Mouse (Mus musculus) MEL (cell line): ENCODE results near the gene Ccn6. TPM values are rescaled to one million over a fixed set of nuclear protein-coding genes. Genes with fewer than 3 reads are reported as not detected.

Experiments
- DNase-seq: peaks from one replicate; pipeline ENCODE4 v3.0.0; 2011; ENCODE audit warnings: low read depth, low spot score
- H3K27ac ChIP-seq: 2 replicates; pipeline ENCODE4 v1.5.1; 2012; ENCODE audit warnings: low read depth, mild to moderate bottlenecking, control low read depth, low read length, moderate library complexity; ENCODE audit not compliant: control insufficient read depth
- H3K27me3 ChIP-seq, 2 experiments: fragments of 150-350 bp in 1 of 2; sonication (generic) in 1 of 2; 2 replicates each; pipeline ENCODE4 v1.6.1; 2012; ENCODE audit warnings: low read length in 2 of 2, mild to moderate bottlenecking in 2 of 2, improper control_type of control experiment in 1 of 2, moderate library complexity in 1 of 2; ENCODE audit not compliant: insufficient read depth in 2 of 2, control insufficient read depth in 1 of 2
- H3K36me3 ChIP-seq, 2 experiments: 2 replicates each; pipeline ENCODE4 v1.6.1; 2012 to 2014; ENCODE audit warnings: low read length in 2 of 2, improper control_type of control experiment in 1 of 2, inconsistent platforms in 1 of 2, mild to moderate bottlenecking in 1 of 2; ENCODE audit not compliant: insufficient read depth in 2 of 2, control insufficient read depth in 1 of 2
- H3K4me1 ChIP-seq, 2 experiments: fragments of 150-350 bp in 1 of 2; sonication (generic) in 1 of 2; 2 replicates each; pipeline ENCODE4 v1.6.1; 2012; ENCODE audit warnings: low read length in 2 of 2, improper control_type of control experiment in 1 of 2, mild to moderate bottlenecking in 1 of 2; ENCODE audit not compliant: insufficient read depth in 2 of 2, control insufficient read depth in 1 of 2
- H3K4me3 ChIP-seq, 2 experiments: fragments of 150-350 bp in 1 of 2; sonication (generic) in 1 of 2; 2 replicates each; pipeline ENCODE4 v1.5.1; 2012; ENCODE audit warnings: low read depth in 2 of 2, low read length in 2 of 2, mild to moderate bottlenecking in 2 of 2, moderate library complexity in 2 of 2, control low read depth in 1 of 2, improper control_type of control experiment in 1 of 2; ENCODE audit not compliant: control insufficient read depth in 1 of 2, insufficient read depth in 1 of 2
- H3K79me2 ChIP-seq: 2 replicates; pipeline ENCODE4 v1.6.1; 2012; ENCODE audit warnings: mild to moderate bottlenecking, low read length, moderate library complexity; ENCODE audit not compliant: control insufficient read depth, poor library complexity, insufficient read depth
- H3K9ac ChIP-seq: 2 replicates; pipeline ENCODE4 v1.6.1; 2012; ENCODE audit warnings: low read depth, mild to moderate bottlenecking, control low read depth, low read length, moderate library complexity; ENCODE audit not compliant: control insufficient read depth, poor library complexity, severe bottlenecking
- H3K9me3 ChIP-seq: fragments of 150-350 bp; sonication (generic); replicated peaks from 2 replicates; pipeline ENCODE4 v1.6.1; 2012; ENCODE audit warnings: mild to moderate bottlenecking, low read length, improper control_type of control experiment, moderate library complexity; ENCODE audit not compliant: insufficient read depth
- CHD2 ChIP-seq: IDR thresholded peaks from 2 replicates; pipeline ENCODE4 v1.6.1; 2011; ENCODE audit warnings: low read length, improper control_type of control experiment
- CTCF ChIP-seq, 3 experiments: IDR thresholded peaks in 2 of 3; conservative IDR thresholded peaks in 1 of 3; 2 replicates each; pipeline ENCODE4 v1.5.1; 2011 to 2012; ENCODE audit warnings: low read length in 3 of 3, low read depth in 2 of 3, mild to moderate bottlenecking in 2 of 3, improper control_type of control experiment in 1 of 3, inconsistent platforms in 1 of 3, mixed read lengths in 1 of 3, moderate library complexity in 1 of 3; ENCODE audit not compliant: control insufficient read depth in 1 of 3, insufficient read depth in 1 of 3, poor library complexity in 1 of 3, severe bottlenecking in 1 of 3
- E2F4 ChIP-seq: IDR thresholded peaks from 2 replicates; pipeline ENCODE4 v1.6.1; 2011; ENCODE audit warnings: low read depth, low read length, improper control_type of control experiment, borderline replicate concordance
- HCFC1 ChIP-seq: IDR thresholded peaks from 2 replicates; pipeline ENCODE4 v1.6.1; 2012; ENCODE audit warnings: low read depth, mild to moderate bottlenecking, inconsistent platforms, low read length, improper control_type of control experiment, moderate library complexity
- JUND ChIP-seq: IDR thresholded peaks from 2 replicates; pipeline ENCODE4 v1.6.1; 2011; ENCODE audit warnings: low read depth, mild to moderate bottlenecking, improper control_type of control experiment, low read length
- MAFK ChIP-seq: IDR thresholded peaks from 2 replicates; pipeline ENCODE4 v1.6.1; 2011; ENCODE audit warnings: low read depth, mild to moderate bottlenecking, low read length, improper control_type of control experiment, borderline replicate concordance
- MXI1 ChIP-seq: IDR thresholded peaks from 2 replicates; pipeline ENCODE4 v1.6.1; 2011; ENCODE audit warnings: mild to moderate bottlenecking, low read depth, low read length, improper control_type of control experiment
- POLR2AphosphoS2 ChIP-seq: IDR thresholded peaks from 2 replicates; pipeline ENCODE4 v1.6.1; 2011; ENCODE audit warnings: low read length, improper control_type of control experiment
- POLR2AphosphoS5 ChIP-seq: IDR thresholded peaks from 2 replicates; pipeline ENCODE4 v1.6.1; 2012; ENCODE audit warnings: low read depth, borderline replicate concordance, mild to moderate bottlenecking, inconsistent platforms, low read length, moderate library complexity, mixed read lengths
- RAD21 ChIP-seq: IDR thresholded peaks from 2 replicates; pipeline ENCODE4 v1.6.1; 2011; ENCODE audit warnings: mild to moderate bottlenecking, low read depth, low read length, improper control_type of control experiment
- RCOR1 ChIP-seq: IDR thresholded peaks from 2 replicates; pipeline ENCODE4 v1.6.1; 2012; ENCODE audit warnings: low read depth, mild to moderate bottlenecking, inconsistent platforms, low read length, improper control_type of control experiment
- SMC3 ChIP-seq: IDR thresholded peaks from 2 replicates; pipeline ENCODE4 v1.6.1; 2011; ENCODE audit warnings: low read depth, low read length, improper control_type of control experiment
- TAL1 ChIP-seq: IDR thresholded peaks from 2 replicates; pipeline ENCODE4 v1.6.1; 2012; ENCODE audit warnings: mild to moderate bottlenecking, inconsistent platforms, low read length, moderate library complexity, mixed read lengths
- TBP ChIP-seq: IDR thresholded peaks from 2 replicates; pipeline ENCODE4 v1.8.0; 2011; ENCODE audit warnings: low read depth, low read length, improper control_type of control experiment
- USF1 ChIP-seq: IDR thresholded peaks from 2 replicates; pipeline ENCODE4 v1.6.1; 2014; ENCODE audit warnings: low read depth, mild to moderate bottlenecking, inconsistent platforms, low read length, improper control_type of control experiment, moderate library complexity
- ZC3H11A ChIP-seq: IDR thresholded peaks from 2 replicates; pipeline ENCODE4 v1.6.1; 2012; ENCODE audit warnings: low read depth, mild to moderate bottlenecking, inconsistent platforms, low read length, improper control_type of control experiment
- polyA plus RNA-seq, 2 experiments: library from polyadenylated mRNA; stranded (reverse) in 1 of 2; unstranded in 1 of 2; fragments of >175 nt in 1 of 2; fragments of >200 nt in 1 of 2; gene quantifications; 2 replicates each; pipeline versions ENCODE4 v1.2.1 to v1.2.4; 2012; ENCODE audit warnings: low replicate concordance in 2 of 2, low read depth in 1 of 2; ENCODE audit not compliant: insufficient read length in 2 of 2, insufficient read depth in 1 of 2, missing spikeins in 1 of 2
- total RNA-seq: library from RNA; depleted of rRNA; stranded (reverse); fragments of 300-350 nt; gene quantifications from 2 replicates; pipeline ENCODE4 v1.2.3, GENCODE M21; 2012

The Ccn6 gene
- total and polyA plus RNA-seq, 3 experiments, result 0.43 TPM; not detected in 2

- DNase-seq, result peak; percentile 7
- no peak overlapping the region for H3K9ac ChIP-seq
- H3K36me3 ChIP-seq, result no peaks in the 10 kb centered on the region
- TF ChIP-seq CTCF (IDR thresholded peaks at IDR 0.05 in 2 of 3, conservative IDR thresholded peaks at IDR 0.05 in 1 of 3; ENCODE audit: control insufficient read depth in 1 of 3, insufficient read depth in 1 of 3, low read depth in 2 of 3, low read length in 3 of 3, poor library complexity in 1 of 3, severe bottlenecking in 1 of 3) (peak in 1 of 3 experiments; percentile 18; a peak in 1 of 6 replicates), RCOR1 (no peak), CHD2 (no peak), SMC3 (peak; percentile 14; the same call in 1 of the 2 replicates), USF1 (peak; percentile 64; the same call in 1 of the 2 replicates), RAD21 (peak; percentile 18)
- H3K4me3 ChIP-seq, result no peak overlapping the region
- no peak overlapping the region for H3K27ac ChIP-seq
- H3K79me2 ChIP-seq, result no peaks in the 10 kb centered on the region
- no peaks in the 10 kb centered on the region for H3K4me1 ChIP-seq
- H3K27me3 ChIP-seq, result no peaks in the 10 kb centered on the region
- no peaks in the 10 kb centered on the region for H3K9me3 ChIP-seq
Observed at GRCm38 (mm10) chr10:39121412-39121811, 42.2 kb downstream of the Ccn6 start.

- Histone ChIP-seq H3K4me1 (no peaks in the 10 kb centered on the region), H3K36me3 (no peaks in the 10 kb centered on the region), H3K9ac (no peak overlapping the region), H3K9me3 (no peaks in the 10 kb centered on the region), H3K27ac (no peak overlapping the region), H3K27me3 (no peaks in the 10 kb centered on the region), H3K4me3 (no peak overlapping the region), H3K79me2 (no peaks in the 10 kb centered on the region)
- DNase-seq, result no peak
- TF ChIP-seq ZC3H11A, result no peak
- TF ChIP-seq SMC3, result no peak
- TF ChIP-seq JUND, result no peak
- TF ChIP-seq POLR2AphosphoS5, result no peak
- no peak for TF ChIP-seq TBP
- no peak for TF ChIP-seq USF1
- no peak for TF ChIP-seq POLR2AphosphoS2
- TF ChIP-seq MAFK, result no peak
Observed at GRCm38 (mm10) chr10:39109489-39109874, 54.1 kb downstream of the Ccn6 start.

GRCm38 (mm10) chr10:39108837-39109488 lies 54.6 kb downstream of the Ccn6 start:
- DNase-seq, result no peak
- H3K79me2 ChIP-seq, result no peaks in the 10 kb centered on the region
- H3K9ac ChIP-seq, result no peak overlapping the region
- H3K4me1 ChIP-seq, result no peaks in the 10 kb centered on the region
- H3K27me3 ChIP-seq, result no peaks in the 10 kb centered on the region
- H3K9me3 ChIP-seq, result no peaks in the 10 kb centered on the region
- no peak overlapping the region for H3K27ac ChIP-seq
- H3K36me3 ChIP-seq, result no peaks in the 10 kb centered on the region
- H3K4me3 ChIP-seq, result no peak overlapping the region
- no peak for TF ChIP-seq RAD21
- TF ChIP-seq E2F4, result no peak
- TF ChIP-seq USF1, result no peak
- no peak for TF ChIP-seq HCFC1
- no peak for TF ChIP-seq TAL1
- TF ChIP-seq CHD2, result no peak
- no peak for TF ChIP-seq MXI1
- TF ChIP-seq, all 39 proteins: peak for 0
